Mouse (Mus musculus): ENCODE measurements around the gene Schip1. TPM values are rescaled to one million over a fixed set of nuclear protein-coding genes. Genes with fewer than 3 reads are reported as not detected.
A peak's percentile ranks its signal among the peaks of the same experiment; 100 is the strongest.

The Schip1 gene
- total RNA-seq, 2 experiments from 2014 or later, result 3.3 to 5.0 TPM

GRCm38 (mm10) chr3:68467941-68468687 lies 403.5 kb downstream of the Schip1 start:
- ATAC-seq (replicated peaks; ENCODE audit: poor library complexity), result no peak

- ATAC-seq (replicated peaks; ENCODE audit: poor library complexity), result 0 out of 2 replicates have a peak, but pooled peaks have one; percentile 6
Measured at GRCm38 (mm10) chr3:68469643-68470042, 405.0 kb downstream of the Schip1 start.

GRCm38 (mm10) chr3:68470061-68470460 lies 405.5 kb downstream of the Schip1 start:
- no peak for ATAC-seq (replicated peaks; ENCODE audit: poor library complexity)

GRCm38 (mm10) chr3:68470622-68471021 lies 406.0 kb downstream of the Schip1 start:
- ATAC-seq (replicated peaks; ENCODE audit: poor library complexity), result no peak

- no peak for ATAC-seq (replicated peaks; ENCODE audit: poor library complexity)
Measured at GRCm38 (mm10) chr3:68476336-68476735, 411.7 kb downstream of the Schip1 start.

- no peak for ATAC-seq (replicated peaks; ENCODE audit: poor library complexity)
Measured at GRCm38 (mm10) chr3:68477478-68477877, 412.9 kb downstream of the Schip1 start.

- no peak for ATAC-seq (replicated peaks; ENCODE audit: poor library complexity)
Measured at GRCm38 (mm10) chr3:68479266-68479665, 414.7 kb downstream of the Schip1 start.

- ATAC-seq (replicated peaks; ENCODE audit: poor library complexity), result no peak
Measured at GRCm38 (mm10) chr3:68483517-68483916, 418.9 kb downstream of the Schip1 start.

- no peak for ATAC-seq (replicated peaks; ENCODE audit: poor library complexity)
Measured at GRCm38 (mm10) chr3:68484021-68484420, 419.4 kb downstream of the Schip1 start.

GRCm38 (mm10) chr3:68484561-68484960 lies 420.0 kb downstream of the Schip1 start:
- no peak for ATAC-seq (replicated peaks; ENCODE audit: poor library complexity)

GRCm38 (mm10) chr3:68487621-68488020 lies 423.0 kb downstream of the Schip1 start:
- no peak for ATAC-seq (replicated peaks; ENCODE audit: poor library complexity)

GRCm38 (mm10) chr3:68488316-68488715 lies 423.7 kb downstream of the Schip1 start:
- ATAC-seq (replicated peaks; ENCODE audit: poor library complexity), result no peak

GRCm38 (mm10) chr3:68491516-68491915 lies 426.9 kb downstream of the Schip1 start:
- ATAC-seq (replicated peaks; ENCODE audit: poor library complexity), result no peak

GRCm38 (mm10) chr3:68492066-68492465 lies 427.5 kb downstream of the Schip1 start:
- ATAC-seq (replicated peaks; ENCODE audit: poor library complexity), result no peak

- no peak for ATAC-seq (replicated peaks; ENCODE audit: poor library complexity)
Measured at GRCm38 (mm10) chr3:68492513-68492912, 427.9 kb downstream of the Schip1 start.

- peak; percentile 21 for ATAC-seq (replicated peaks; ENCODE audit: poor library complexity)
Measured at GRCm38 (mm10) chr3:68493170-68493585, 428.6 kb downstream of the Schip1 start.

GRCm38 (mm10) chr3:68493586-68494295 lies 429.1 kb downstream of the Schip1 start:
- peak; percentile 29 for ATAC-seq (replicated peaks; ENCODE audit: poor library complexity)

- ATAC-seq (replicated peaks; ENCODE audit: poor library complexity), result 0 out of 2 replicates have a peak, but pooled peaks have one; percentile 1
Measured at GRCm38 (mm10) chr3:68494296-68495095, 429.9 kb downstream of the Schip1 start.

GRCm38 (mm10) chr3:68495096-68495735 lies 430.6 kb downstream of the Schip1 start:
- ATAC-seq (replicated peaks; ENCODE audit: poor library complexity), result 0 out of 2 replicates have a peak, but pooled peaks have one; percentile 9

- ATAC-seq (replicated peaks; ENCODE audit: poor library complexity), result 0 out of 2 replicates have a peak, but pooled peaks have one; percentile 3
Measured at GRCm38 (mm10) chr3:68495736-68496242, 431.2 kb downstream of the Schip1 start.

Measured in megakaryocyte progenitor cell, adult 5-6 weeks (primary cell).